Mouse (Mus musculus) adipocyte (in vitro differentiated cells): ENCODE measurements around the gene Ablim1.
A peak's percentile ranks its signal among the peaks of the same experiment; 100 is the strongest.

Experiments used
- DNase-seq: peaks from one replicate; pipeline ENCODE4 v3.0.0-alpha.2; 2016; ENCODE audit warnings: low spot score

The Ablim1 gene

DNA sequence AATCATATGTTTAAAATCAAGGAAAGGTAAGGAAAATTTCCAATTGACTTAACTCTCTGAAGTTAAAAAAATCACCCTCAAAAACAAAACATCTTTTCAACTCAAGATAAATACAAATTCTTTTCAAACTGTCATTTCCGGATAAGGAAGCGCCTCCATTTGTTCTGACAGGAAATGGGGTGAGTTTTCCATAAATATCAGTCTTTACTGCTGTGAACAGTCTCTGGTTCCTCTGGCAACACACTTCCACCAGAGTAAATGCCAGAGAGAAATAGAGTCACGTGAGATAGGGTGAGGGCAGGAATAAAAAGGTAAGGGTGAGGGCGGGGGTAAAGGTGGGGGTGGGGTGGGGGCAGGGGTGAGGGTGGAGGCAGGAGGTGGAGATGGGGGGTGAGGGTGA lies 189.8 kb downstream of the Ablim1 start:
- DNase-seq = no peak

DNA sequence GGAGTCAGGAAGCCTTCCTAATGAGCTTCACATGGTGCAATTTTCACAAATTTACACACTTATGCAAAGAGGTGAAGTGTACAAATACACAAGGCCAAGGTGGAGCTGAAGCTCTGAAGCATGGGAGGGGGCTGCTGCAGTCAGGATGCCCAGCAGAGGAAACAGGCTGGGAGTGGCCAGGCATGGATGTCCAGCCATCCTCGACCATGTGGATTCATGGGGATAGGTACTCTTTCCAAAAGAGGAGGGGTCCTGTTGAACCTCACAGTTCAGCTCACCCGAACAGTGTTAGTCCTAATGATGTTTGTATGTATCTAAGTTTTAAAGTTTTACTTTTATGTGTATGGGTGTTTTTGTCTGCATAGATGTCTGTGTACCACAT lies 190.6 kb downstream of the Ablim1 start:
- no peak for DNase-seq

DNA sequence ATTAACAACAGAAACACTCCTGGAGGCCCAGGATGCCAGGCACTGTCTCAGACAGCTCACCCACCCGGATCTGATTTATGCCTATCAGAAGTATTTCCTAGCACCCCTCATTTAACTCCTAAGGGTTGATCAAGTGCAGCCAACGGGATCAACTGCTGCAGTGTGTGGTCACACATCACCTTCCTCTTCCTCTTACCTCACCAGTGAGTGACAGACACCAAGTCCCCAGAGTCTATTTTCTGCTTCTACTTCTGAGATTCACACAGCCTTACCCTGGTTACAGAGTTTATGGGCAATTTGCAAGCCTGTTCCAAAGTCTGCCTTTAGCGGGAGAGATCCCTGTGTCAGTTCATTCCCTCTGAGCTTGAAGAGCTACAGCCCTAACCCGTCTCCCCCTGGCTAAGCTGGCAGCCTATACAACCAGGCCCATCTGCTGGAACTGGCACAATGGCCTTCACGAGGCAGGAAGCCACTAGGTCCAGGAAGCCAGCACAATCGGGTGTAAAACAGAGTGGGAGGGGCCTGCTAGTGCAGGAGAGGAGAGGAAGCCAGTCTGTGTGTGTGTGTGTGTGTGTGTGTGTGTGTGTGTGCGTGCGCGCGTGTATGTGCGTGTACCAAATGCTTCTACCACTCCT lies 191.1 kb downstream of the Ablim1 start:
- DNase-seq = no peak

DNA sequence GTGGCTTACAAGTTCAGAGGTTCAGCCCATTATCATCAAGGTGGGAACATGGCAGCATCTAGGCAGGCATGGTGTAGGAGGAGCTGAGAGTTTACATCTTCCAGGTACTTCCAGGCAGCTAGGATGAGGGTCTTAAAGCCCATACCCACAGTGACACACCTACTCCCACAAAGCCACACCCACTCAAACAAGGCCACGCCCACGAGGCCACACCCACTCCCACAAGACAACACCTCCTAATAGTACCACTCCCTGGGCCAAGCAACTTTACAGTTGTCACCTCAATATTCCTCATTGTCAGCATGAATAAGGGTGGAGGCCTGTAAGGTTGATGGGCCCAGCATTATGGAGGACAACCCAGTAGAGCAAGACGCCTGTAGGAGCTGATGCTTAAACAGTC lies 192.5 kb downstream of the Ablim1 start:
- no peak for DNase-seq

DNA sequence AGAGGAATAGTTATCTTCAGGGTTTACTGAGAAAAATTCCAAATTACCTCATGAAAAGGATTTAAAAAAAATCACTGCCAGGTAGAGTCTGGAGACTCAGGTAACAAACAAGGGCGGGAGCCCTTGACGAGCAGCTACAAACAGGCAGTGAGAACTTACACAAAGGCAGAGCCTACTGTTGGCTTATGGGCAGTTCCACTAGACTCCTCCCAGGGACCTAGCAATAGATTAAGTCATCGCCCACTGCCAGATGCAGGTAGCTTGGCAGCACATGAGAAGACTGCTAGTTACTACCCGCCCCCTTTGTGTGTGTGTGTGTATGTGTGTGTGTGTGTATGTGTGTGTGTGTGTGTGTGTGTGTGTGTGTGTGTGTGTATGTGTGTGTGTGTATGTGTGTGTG lies 193.7 kb downstream of the Ablim1 start:
- no peak for DNase-seq

DNA sequence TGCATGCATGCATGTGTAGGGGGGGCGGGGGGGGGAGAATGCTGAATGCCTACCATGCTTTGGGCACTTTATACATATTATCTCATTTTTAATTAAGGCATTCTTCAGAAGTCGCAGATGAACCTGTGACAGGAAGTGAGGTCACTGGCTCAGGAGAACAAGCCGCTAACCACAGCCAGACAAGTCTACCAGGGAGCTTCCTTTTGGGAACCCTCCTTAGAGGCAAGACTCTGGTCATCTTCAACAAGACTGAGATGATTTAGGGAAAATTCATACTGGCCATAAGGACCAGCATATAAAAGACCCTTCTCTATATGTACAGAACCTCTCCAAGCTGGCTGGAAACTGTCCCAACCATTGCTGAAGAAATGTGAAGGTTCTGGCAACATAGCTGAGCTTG lies 195.1 kb downstream of the Ablim1 start:
- DNase-seq = no peak

DNA sequence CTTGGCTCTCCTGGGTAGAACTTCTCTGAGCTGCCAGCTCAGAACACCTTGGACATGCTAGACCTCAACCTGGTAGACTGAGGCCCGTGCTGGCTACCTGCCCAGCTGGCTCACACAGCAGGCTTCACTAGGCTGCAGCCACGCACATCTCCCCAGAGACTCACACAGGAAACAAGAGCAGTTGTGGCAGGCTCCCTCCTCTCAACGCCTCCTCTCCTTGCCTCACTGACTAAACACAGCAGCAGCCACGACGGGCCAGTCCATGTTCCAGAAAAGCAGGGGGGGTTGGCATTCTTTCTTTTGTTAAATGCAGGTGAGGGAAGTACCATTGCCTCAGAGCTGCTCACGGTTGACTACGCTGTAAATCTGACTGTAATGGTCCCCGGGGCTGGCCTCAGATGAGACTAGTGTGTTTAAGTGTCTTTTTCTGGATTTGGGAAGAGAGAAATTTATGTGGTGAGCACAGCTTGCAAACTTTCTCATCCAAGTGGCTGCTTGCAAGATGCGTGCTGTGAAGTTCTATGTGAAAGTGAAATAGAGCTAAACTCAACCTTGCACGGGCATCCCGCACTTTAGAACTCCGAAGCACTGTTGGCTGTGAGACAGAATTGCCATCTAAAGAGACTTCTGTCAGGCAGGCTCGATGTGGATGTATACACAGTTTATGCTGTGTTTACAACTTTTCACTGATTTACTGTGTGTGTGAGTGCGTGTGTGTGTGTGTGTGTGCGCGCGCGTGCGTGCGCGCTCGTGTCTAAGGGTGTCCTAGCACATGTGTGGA lies 195.7 kb downstream of the Ablim1 start:
- peak; percentile 68 for DNase-seq

DNA sequence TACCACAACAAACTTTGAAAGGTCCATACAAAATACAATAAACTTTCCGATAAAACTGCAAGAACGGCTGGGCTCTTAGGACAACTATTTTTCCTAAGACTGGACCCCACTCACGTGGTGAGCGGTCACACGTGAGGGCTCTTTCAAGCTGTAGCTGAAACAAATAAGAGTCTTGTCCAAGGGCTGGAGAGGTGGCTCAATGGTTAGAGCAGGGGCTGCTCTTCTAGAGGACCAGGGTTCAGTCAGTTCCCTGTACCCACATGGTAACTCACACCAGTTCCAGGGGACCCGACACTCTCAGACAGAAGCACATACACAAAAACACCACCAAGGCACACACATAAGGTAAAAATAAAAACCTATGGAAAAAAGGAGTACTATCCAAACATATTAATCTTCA lies 197.0 kb downstream of the Ablim1 start:
- DNase-seq = no peak

DNA sequence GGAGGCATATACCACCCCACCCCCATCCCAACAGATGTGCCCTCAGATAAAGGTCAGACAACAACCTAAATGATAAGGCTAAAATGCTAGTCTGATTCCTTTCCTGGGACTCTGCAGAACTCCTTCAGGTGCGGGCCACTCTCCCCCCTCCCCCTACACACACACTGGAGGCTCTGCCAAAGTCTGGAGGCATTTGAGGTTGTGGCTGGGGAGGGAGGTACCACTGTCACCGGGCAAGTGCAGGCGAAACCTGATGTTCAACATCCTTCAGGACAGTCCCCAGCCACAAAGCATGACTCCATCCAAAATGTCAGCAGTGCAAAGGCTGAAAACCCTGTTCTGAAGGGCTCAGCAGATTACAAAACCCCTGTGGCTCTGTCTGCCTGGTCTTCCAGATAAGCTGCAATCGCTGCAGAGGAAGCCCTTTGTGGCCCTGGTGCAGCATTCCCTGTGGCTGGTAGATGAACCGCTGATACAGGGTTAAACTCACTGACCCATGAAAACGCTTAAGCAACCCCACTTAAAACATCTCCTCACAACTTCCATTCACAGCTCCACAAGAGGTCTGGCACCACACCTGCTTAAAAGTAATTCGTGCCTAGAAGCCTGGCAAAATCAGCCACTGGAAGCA lies 197.7 kb downstream of the Ablim1 start:
- no peak for DNase-seq

DNA sequence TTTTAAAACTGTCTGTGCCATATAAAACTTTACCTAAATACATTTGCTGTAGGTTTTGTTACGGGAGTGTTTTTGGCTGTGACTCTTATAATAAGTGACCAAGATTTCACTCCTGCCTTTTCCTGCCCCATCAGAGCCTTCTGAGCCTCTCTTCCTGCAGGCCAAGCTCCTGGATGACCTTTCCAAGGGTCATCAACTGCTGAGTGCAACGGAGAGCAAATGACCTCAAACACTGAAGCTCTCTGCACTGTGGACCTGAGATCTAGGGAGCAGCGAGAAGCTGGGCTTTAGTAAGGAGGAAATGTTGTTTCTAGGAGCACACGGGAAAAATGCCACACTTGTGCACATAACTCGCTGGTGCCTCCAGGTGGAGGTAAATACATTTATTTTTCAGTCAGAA lies 199.0 kb downstream of the Ablim1 start:
- DNase-seq = no peak

DNA sequence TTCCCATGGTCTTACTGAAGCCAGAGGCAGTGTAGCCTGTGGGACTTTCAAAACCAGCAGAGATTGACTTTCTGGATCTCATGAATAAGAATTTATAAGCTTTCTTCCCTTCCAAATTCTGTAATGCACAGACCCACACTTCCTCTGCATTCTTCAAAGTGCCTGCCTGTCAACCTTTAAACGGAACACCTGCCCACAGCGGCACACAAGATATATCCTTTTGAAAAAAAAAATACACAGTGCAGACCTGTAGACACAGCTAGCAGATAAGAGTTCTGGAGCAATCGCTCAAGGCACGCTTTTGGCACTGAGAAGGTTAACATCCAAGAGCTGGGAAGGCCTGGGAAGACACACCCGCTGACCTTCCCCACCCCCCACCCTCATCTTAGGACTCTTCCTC lies 199.8 kb downstream of the Ablim1 start:
- DNase-seq = no peak

DNA sequence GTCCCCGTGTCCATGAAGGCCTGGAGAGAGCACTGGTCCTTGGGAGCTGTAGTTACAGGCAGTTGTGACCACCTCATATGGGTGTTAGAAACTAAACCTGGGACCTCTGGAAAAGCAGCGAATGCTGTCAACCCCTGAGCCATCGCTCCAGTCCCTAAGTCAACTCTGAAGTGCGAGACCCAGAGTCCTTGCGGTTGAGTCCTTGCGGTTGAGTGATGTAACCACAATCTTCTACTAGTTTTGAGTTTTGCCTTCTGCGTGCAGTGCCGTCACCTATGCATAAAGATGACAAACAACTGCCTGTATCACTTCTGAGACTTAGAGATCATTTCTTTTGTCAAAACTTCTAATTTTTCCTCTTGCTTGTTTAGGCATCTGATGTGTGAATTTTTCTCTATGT lies 200.7 kb downstream of the Ablim1 start:
- no peak for DNase-seq

DNA sequence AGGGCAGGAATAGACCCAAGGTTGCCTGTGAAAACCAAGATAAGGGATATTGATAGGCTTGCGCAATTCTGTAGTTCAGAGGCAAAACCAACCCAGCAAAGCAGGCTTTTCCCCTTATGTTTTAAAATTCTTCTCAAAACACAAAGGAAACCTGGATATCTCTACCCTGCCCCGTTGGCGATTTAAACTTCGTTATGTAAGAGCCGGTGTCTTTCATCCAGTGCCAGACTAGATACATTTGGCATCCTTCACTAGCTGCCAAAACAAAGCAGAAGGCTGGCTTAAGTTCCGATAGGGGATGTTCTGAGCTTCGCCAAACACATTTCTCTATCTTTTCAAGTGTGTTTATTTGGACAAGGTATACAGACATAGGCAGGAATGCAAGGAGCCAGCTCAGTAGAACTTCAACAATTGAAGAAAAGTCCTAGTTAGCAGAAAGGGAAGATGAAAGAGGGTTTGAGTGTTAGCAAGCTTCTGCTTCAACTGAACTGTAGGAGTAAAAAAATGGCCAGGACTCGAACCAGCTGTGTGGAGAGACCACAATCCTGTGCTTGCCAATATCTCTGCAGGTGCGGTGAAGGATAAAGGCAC lies 201.8 kb downstream of the Ablim1 start:
- DNase-seq = no peak

DNA sequence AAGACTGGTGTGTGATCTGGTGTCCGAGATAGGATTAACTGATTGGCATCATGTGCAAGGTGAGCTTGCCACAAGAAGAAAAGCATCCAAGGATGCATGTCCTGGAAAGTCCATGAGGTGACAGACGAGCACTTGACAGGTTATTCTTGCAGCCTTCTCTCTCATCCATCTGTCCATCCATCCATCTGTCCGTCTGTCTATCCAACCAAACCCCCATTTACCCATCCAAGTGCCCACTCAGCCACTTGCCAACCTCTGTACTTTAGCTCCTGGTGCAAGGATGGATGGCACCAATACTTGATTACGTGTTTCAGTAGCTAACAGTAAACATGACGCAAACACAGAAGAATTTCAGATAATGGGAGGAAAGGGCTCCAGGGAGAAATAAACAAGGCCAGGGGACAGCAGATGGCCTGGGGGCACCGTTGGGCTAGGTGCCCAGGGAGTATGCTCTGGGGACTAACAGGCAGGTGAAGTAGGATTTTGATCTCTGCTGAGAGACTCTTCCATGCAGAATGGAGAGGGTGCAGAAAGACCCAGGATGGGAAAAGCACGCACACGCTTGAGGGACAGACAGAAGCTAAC lies 202.4 kb downstream of the Ablim1 start:
- no peak for DNase-seq

DNA sequence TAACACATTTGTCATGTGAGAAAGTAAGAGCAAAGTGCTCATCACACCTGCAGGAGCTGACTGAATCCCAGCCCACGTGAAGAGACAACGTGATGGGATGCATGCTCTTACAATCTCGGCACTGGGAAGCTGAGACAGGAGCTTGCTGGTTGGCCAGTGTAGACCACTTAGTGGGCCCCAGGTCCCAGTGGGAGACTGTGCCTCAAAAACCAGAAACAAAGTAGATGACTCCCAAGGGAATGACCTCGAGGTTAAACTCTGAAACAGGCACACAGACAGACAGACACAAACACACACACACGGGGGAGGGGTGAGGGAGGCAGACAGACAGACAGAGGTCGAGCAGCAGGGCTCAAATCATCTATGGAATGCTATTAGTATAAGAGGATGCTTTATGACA lies 203.4 kb downstream of the Ablim1 start:
- DNase-seq = no peak

DNA sequence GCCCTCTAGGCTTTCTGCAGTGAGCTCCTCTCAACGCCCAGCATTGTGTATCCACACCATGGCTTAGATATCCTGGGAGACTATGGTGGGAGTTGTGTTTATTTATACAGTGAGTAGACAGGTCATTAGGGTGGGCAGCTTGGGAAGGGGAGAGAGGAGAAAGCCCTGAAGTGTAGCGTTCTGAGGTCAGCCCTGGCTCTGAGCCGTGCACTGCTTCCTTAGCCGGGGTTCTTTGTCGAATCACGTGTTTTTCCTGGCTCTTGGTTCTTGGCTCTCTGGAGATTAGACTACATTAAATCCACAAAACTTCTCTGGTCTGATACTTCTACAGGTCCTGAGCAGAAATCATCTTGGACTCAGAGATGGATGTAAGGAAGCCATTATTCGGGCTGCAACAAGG lies 205.1 kb downstream of the Ablim1 start:
- DNase-seq = no peak

DNA sequence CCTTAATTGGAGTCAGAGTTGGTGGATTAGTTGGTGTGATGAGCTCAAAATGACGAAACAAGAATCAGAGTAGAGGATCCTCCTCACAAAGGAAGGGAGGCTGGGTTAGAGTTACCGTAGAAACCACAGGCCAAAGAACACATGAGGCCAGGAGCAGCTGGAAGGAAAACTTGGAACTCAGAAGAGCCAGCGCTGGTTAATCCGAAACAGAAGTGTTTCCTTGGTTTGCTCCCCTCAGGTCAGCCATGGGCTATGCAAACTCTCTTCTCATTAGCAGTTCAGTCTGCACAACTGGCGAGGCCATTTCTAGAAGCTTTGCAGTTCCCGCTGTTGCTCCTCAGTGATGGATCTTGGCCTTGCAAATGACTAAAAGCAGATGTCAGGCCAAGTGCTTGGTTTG lies 208.2 kb downstream of the Ablim1 start:
- peak; percentile 51 for DNase-seq

DNA sequence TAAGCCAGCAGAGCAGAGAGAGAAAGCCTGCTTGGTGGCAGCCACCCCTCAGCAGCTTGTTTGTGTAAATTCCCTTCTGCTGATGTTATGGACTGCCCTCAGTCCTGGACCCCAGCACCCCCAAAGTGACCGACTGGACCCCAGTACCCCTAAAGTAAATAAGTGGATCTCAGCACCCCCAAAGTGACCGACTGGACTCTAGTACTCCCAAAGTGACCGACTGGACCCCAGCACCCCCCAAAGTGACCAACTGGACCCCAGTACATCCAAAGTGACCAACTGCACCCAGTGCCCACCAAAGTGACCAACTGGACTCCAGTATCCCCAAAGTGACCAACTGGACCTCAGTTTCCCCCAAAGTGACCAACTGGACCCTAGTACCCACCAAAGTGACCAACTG lies 208.7 kb downstream of the Ablim1 start:
- no peak for DNase-seq

DNA sequence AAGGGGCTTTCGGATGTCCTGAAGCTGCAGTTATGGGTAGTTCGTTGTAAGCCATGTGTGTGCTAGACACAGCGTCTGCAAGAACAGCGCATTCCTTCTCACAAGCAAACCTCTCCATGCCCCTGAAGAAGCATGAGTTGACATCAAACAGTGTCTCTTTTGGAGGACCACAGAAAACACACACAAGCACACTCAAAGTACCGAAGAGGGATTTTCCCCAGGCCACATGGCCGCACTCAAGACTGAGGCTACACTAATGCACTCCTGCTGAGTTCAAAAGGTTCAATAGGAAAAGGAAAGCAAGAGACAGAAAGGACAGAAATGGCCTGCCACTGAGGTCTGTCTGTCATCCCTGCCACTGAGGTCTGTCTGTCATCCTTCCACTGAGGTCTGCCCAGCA lies 209.6 kb downstream of the Ablim1 start:
- no peak for DNase-seq

DNA sequence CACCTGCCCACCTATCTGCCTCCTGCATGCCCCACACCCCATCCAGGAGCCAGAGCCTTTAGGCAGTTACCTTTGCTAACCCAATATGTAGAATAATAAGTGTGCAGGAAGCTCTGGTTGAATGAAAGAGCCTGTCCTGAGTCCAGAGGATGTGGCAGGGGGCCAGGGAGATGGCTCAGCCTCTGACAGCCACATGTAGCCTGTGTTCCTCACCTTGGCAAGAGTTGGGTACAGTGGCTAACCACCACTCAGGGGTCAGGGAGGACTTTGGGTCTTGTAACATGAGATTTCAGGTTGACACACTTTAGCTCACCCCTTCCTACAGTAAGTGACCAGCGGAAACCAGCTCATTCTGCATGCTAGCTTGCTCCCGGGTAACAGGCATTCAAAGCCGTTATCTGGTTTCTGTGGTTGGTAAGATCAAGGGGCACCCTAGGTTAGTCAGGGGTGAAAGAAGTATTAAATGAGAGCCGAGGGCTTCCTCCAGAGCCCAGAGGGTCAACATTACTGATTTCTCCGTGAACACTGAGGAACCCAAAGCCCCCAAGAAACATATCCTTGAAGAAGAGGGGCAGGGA lies 210.5 kb downstream of the Ablim1 start:
- no peak for DNase-seq

DNA sequence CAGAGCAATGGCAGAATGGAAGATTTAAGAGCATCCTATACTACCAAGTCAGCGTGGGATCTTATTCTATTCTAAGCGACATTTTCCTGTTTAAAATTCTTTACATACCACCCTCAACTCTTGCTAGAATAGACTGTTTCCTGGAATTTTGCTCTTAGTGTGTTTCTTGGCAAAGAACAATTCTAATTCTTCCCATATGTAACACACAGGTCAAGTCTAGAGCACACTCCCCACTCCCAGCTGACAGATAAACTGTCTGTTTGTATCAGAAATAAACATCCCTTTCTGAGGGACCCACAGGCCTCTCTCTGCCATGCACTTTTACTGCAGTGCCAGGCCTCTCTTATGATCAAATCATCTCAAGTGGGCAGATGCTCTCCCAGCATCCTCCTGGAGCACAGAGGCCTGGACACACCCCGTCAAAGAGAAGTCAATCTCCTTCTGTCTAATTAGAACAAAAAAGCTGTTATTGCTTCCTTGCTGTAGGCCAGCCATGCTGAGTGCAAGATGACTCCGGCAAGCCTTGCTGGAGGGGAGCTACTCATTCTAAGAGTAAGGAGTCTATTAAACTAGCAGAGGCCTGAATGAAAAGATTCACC lies 211.3 kb downstream of the Ablim1 start:
- peak; percentile 41 for DNase-seq

DNA sequence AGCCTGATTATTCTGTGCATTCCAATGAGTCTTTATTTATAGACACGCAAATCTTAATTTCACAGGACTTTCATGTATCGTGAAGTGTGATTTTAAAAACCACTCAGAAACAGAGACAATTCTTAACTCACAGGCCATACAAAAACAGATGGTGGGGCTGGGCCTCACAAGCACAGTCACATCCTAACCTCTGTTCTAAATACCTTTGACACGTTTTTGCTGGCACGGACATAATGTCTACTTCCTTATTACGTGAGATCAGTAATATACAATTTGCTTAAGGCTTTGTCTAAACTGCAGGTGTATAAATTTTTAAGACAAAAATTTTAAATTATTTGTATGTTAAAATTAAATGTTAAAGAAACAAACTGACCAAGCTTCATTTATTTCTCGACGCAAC lies 212.7 kb downstream of the Ablim1 start:
- peak; percentile 43 for DNase-seq
